Mouse (Mus musculus) megakaryocyte-erythroid progenitor cell, adult 5 weeks (primary cell): ENCODE results near the gene Zfp991. TPM values are rescaled to one million over a fixed set of nuclear protein-coding genes. Genes with fewer than 3 reads are reported as not detected.

ENCODE experiments used
- polyA plus RNA-seq: library from polyadenylated mRNA; stranded (reverse); fragments of >175 nt; gene quantifications from 2 replicates; pipeline ENCODE4 v1.2.3, GENCODE M21; 2012

The Zfp991 gene
- 0.82 and 1.2 TPM in 2 replicates for polyA plus RNA-seq

DNA sequence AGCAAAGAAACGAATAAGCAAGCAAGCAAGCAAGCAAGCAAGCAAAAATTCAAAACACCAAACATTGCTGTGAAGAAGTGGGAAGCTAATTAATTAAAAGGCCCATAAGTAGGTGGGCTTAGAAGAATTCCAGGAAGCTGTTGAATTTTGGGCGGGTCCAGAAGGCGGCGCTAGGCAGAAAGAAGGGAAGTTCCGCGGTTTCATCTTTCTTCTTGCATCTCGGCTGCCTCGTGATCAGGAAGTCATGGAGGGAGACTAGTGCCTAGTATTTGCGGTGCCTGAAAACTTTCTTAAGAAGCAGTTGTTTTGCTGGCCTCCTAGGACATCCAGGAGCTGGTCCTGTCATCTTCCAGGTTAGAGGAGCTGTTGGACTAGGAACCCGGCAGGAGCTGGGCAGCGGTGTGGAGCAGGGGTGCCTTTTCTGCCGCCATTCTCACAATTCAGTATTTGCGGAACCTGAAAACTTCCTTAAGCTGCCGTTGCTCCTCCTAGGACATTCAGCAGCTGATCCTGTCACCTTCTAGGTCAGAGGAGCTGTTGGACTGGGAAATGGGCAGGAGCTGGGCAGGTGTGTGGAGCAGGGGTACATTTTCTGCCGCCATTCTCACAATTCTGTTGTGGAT is at the start of gene Zfp991:
Gene Zfp991 (plus strand): TSS at position 202 of the 623 bp plus-strand sequence.

Other genes starting within 250 kb of the Zfp991 start
- not detected in 2 replicates for gene Gm21411, start 222.4 kb upstream of the Zfp991 start, polyA plus RNA-seq
- 0.02 TPM in 1 of 2 replicates, not detected in the other for gene Zfp989, start 160.1 kb upstream of the Zfp991 start, polyA plus RNA-seq
- not detected in 2 replicates for gene Rex2, start 110.2 kb upstream of the Zfp991 start, polyA plus RNA-seq
- 0.02 TPM in 1 of 2 replicates, not detected in the other for gene Zfp988, start 173.6 kb downstream of the Zfp991 start, polyA plus RNA-seq
- not detected in 2 replicates for gene Zfp978, start 229.3 kb downstream of the Zfp991 start, polyA plus RNA-seq